Mouse (Mus musculus) brain, adult 2 months (tissue): Measurements from ENCODE around the gene Abcb4.

Experiments used
- DNase-seq: peaks from one replicate; pipeline ENCODE4 v3.0.0; 2011; ENCODE audit warnings: low read depth, low spot score

Gene Abcb4

GRCm38 (mm10) chr5:8904539-8904938, 11.0 kb downstream of the Abcb4 start:
- DNase-seq = no peak

GRCm38 (mm10) chr5:8911567-8912198, 18.2 kb downstream of the Abcb4 start:
- peak; percentile 1 for DNase-seq

- DNase-seq = no peak
Measured at GRCm38 (mm10) chr5:8916400-8916799, 22.9 kb downstream of the Abcb4 start.

- no peak for DNase-seq
Measured at GRCm38 (mm10) chr5:8917069-8917468, 23.6 kb downstream of the Abcb4 start.

DNA sequence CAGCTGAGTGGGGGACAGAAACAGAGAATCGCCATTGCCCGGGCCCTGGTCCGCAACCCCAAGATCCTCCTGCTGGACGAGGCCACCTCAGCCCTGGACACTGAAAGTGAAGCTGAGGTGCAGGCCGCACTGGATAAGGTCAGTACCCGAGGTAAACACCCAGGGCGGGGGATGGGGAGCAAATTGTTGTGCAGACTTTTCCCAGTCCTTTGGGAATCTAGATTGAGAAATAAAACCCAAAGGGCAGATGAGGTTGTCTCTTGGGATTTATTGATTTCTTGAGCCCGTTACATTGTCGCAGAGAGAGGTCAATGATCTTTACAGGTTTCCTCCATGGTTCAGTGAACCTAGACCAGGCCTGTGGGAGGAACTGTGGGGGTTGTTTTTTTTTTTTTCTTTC, 34.9 kb downstream of the Abcb4 start:
- no peak for DNase-seq

GRCm38 (mm10) chr5:8937965-8938364, 44.4 kb downstream of the Abcb4 start:
- DNase-seq = peak; percentile 18

- DNase-seq = peak; percentile 16
Measured at GRCm38 (mm10) chr5:8941266-8941665, 47.7 kb downstream of the Abcb4 start.

DNA sequence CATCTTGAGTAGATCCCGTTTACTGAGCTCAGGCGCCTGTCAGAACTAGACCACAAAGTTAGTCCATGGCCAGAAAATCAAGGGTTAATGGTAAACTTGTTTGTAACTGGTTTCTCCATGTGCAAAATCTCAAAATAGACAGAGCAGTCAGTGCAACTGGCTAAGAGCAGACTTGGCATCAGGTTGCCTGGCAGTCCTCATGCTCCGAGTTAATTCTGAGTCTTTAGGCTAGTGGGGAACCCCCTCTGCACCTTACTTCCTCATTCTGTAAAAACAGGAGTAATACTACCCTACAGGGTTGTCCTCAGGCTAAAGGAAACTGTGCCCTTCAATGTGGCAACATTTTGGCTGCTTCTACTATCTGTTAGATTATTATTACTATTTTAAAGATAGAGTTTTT, 50.3 kb downstream of the Abcb4 start:
- peak; percentile 21 for DNase-seq

DNA sequence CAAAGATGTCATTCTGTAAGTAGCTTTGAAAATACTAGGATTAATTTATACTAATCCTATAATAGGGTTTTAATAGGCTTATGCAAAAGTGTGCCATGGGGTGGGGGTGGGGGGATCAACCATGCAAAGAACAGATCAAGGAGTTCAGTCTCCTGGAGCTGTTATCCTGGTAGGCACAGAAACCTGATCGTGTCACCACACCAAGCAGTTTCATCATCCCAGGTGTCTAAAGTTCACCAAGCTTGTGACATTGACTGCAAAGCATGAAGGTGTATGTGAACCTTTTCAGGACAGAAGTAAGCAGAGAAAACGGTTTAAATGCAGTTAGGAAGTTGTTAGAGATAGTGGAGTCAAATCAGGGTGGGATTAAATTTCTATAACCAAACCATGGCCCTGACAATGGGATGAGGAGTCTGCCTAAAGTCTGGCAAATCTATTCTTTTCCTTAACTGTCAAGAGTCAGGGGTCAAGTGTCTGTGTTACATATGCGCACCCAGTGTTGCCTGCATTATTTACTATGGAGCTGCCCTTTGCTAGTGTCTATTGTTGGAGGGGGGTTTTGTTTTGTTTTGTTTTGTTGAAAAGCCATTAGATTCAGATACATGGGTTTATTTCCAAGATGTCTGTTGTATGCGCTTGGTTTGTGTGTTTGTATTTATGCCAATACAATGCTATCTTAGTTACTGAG, 54.0 kb downstream of the Abcb4 start:
- DNase-seq = no peak

- DNase-seq = no peak
Measured at GRCm38 (mm10) chr5:8953660-8954059, 60.1 kb downstream of the Abcb4 start.

DNA sequence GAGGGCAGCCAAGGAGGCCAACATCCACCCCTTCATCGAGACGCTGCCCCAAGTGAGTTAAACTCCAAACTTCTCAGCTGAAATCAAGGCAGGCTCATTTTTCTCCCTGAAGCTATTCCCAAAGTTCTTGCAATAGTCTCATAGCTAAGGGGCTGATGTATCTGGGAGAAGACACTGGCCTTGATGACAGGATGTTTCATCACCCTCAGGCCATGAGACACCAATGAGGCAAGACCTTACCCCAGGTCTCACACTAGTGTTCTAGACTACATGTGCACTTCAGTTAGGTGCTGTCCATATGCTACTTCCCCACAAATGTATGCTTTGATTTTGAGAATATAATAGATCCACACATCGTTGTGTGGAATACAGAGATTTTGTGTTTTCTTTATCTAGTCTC, 62.0 kb downstream of the Abcb4 start:
- no peak for DNase-seq

- no peak for DNase-seq
Measured at GRCm38 (mm10) chr5:8960534-8960933, 67.0 kb downstream of the Abcb4 start.

DNA sequence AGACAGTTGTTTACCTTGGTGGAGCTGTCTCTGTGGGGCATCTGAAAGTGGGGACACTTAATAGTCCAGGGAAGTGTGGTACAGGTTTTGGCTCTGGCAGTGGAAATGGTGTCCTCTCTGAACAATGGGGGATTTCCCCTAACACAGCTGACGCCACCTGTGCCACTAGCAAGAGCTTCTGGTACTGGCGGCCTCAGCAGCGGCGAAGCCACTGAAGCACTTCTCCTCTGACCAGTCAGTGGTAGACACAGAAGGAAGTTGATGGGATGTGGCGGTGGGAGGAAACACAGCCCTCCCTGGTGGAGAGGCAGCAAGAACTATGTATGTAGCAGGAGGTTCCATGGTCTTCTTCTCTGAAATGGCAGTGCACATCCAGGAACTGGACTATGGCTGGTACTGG, 71.0 kb downstream of the Abcb4 start:
- no peak for DNase-seq

DNA sequence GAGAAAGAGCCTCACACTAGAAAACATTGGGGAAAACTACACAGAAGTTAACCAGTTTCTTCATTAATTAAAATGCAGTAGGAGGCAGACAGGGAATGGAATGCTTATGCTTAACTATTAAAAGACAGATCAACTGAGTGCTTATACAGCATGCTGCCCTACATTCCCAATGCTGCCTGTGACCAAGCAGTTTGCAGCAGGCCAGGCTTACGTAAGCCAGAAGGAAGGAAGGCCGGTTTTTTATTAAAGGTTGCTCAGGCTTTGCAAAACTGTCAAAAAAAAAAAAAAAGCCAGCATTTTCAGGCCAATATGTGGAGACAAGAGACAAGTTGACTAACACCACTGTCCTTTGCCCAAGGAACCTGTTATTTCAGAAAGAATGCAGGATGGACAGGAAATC, 77.2 kb downstream of the Abcb4 start:
- peak; percentile 20 for DNase-seq

DNA sequence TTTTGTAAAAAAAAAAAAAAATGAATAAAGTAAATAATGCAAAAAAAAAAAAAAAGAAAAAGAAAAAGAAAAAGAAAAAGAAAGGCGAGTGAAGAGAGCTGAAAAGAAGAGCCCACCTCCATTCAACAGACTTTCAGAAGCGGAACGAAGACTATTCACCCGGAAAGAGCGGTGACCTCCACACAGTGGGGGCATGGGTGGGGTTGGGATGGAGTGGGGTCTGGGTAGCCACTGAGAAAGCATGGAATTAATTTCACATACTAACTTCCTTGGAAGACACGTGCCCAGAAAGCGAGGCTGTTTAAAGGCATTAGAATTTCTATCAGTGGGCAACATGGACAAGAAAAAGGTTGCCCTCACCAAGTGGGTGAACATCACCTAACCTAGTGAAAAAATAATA, 78.8 kb downstream of the Abcb4 start:
- no peak for DNase-seq

DNA sequence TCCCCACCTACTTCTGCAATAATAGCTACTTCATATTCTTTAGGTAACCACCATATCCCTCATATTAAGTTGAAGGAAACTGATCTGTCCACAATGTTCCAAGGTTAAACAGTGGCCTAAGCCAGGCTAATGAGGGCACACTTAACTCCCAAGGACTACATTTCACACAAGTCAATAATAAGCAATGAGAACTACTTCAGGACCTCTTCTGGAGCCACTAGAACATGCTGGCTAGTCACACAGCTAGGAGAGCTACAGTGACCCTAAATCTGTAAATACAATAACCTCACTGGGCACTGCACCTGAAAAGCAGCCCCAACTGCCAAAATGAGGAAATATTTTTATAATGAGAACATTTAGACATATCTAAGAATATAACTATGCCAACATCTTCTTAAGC, 81.2 kb downstream of the Abcb4 start:
- no peak for DNase-seq

- DNase-seq = no peak
Measured at GRCm38 (mm10) chr5:8985470-8985869, 92.0 kb downstream of the Abcb4 start.

DNA sequence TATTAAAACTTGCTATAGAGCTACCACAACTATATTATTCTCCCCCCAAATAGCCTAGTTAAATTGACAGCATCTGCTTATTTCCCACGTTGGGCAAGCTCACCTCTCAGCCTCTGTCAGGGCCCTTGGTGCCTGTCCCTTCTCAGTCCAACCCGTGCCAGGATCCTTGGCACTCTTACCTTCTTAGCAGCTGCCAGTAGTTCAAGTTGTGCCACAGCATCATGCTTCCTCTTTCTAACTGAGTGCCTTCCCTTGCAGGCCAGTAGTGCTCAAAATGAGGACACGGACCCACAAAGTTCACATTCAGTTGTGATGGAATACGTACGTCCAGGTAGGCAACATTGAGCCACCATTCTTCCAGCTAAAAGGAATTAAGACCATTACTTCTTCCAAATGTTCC, 94.4 kb downstream of the Abcb4 start:
- DNase-seq = no peak

- no peak for DNase-seq
Measured at GRCm38 (mm10) chr5:8990526-8990925, 97.0 kb downstream of the Abcb4 start.

- DNase-seq = no peak
Measured at GRCm38 (mm10) chr5:8991626-8992025, 98.1 kb downstream of the Abcb4 start.

GRCm38 (mm10) chr5:8995966-8996685, 102.6 kb downstream of the Abcb4 start:
- no peak for DNase-seq

GRCm38 (mm10) chr5:8996686-8997512, 103.4 kb downstream of the Abcb4 start, which contains the start of gene Crot:
Gene Crot, minus strand, starts transcription at chr5:8997324.
- peak; percentile 97 for DNase-seq
